Comparison of ENCODE assay signal across 16 mouse cellular contexts in genomic region chr2:60214683-60215082, GRCm38 (mm10).
"Had no signal": no experiment of that assay in that cellular context is flagged by ENCODE, and none has a peak within 500 bp of the region (broad histone marks: within the 10 kb centered on the region; RNA-seq: fewer than 3 reads in every experiment).

No protein-coding gene starts in this region.

- H3K9me3 ChIP-seq: neural tube, embryonic 13.5 days; neural tube, embryonic 15.5 days; stomach, embryonic 15.5 days had no signal

- DNase-seq: retina, postnatal 1 day; right cerebral cortex, adult 18-20 months; right cerebral cortex, postnatal 14 days; right cerebral cortex, postnatal 25 days; right cerebral cortex, postnatal 4 days; spleen, adult 18-20 months; thymus, adult 18-20 months; thymus, adult 2 months; thymus, postnatal 14 days; thymus, postnatal 25 days; thymus, postnatal 36 days; thymus, postnatal 4 days had no signal

- H3K4me3 ChIP-seq: neural tube, embryonic 13.5 days; neural tube, embryonic 15.5 days; stomach, embryonic 15.5 days had no signal

- H3K27me3 ChIP-seq: neural tube, embryonic 13.5 days; neural tube, embryonic 15.5 days; stomach, embryonic 15.5 days had no signal

- H3K9ac ChIP-seq: neural tube, embryonic 13.5 days; neural tube, embryonic 15.5 days; stomach, embryonic 15.5 days had no signal

- H3K27ac ChIP-seq: neural tube, embryonic 13.5 days; neural tube, embryonic 15.5 days; stomach, embryonic 15.5 days; stomach, postnatal 0 days had no signal

- H3K4me2 ChIP-seq: neural tube, embryonic 13.5 days; neural tube, embryonic 15.5 days; stomach, embryonic 15.5 days had no signal
